Mouse (Mus musculus): Measurements from ENCODE around the gene Tle4. TPM values are rescaled to one million over a fixed set of nuclear protein-coding genes. Genes with fewer than 3 reads are reported as not detected.

The Tle4 gene
- polyA plus RNA-seq, 1 experiment from 2014 or later: 37.7 TPM

DNA sequence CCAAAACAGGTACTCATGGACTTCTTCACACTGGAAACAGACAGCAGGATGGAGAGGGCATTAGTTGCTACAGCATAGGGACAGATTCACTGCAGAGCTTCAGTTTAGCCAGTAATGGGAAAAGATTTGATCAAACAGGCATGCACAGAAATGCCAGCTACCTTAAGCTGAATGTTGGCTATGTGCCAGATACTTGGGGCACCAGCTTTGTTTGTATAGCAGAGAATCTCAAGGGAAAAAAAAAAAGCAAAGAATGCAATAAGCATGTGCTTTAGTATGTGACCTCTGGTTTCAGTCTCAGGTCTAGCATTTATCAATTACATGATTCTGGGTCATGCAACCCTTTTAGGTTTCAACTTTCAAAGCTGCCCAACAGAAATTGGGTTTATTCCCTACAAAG, 118.1 kb downstream of the Tle4 start:
- Histone ChIP-seq H3K9ac (no peak overlapping the region), H3K4me2 (replicated peaks) (no peak overlapping the region), H3K27ac (no peak overlapping the region), H3K36me3 (no peaks in the 10 kb centered on the region), H3K9me3 (no peaks in the 10 kb centered on the region), H3K4me1 (peaks cover 7% of the 10 kb centered on the region), H3K4me3 (no peak overlapping the region), H3K27me3 (replicated peaks) (no peaks in the 10 kb centered on the region)
- no peak for ATAC-seq (ENCODE audit: low FRiP score, low read depth)

GRCm38 (mm10) chr19:14469325-14469724, 128.5 kb downstream of the Tle4 start:
- Histone ChIP-seq H3K4me2 (replicated peaks) (no peak overlapping the region), H3K9ac (no peak overlapping the region), H3K27me3 (replicated peaks) (no peaks in the 10 kb centered on the region), H3K36me3 (peaks cover 8% of the 10 kb centered on the region; the same call in 1 of the 2 replicates), H3K4me3 (no peak overlapping the region), H3K4me1 (no peaks in the 10 kb centered on the region), H3K9me3 (no peaks in the 10 kb centered on the region), H3K27ac (no peak overlapping the region)
- WGBS: 92% methylated on average over 6 of the region's 8 CpGs
- no peak for ATAC-seq (ENCODE audit: low FRiP score, low read depth)

DNA sequence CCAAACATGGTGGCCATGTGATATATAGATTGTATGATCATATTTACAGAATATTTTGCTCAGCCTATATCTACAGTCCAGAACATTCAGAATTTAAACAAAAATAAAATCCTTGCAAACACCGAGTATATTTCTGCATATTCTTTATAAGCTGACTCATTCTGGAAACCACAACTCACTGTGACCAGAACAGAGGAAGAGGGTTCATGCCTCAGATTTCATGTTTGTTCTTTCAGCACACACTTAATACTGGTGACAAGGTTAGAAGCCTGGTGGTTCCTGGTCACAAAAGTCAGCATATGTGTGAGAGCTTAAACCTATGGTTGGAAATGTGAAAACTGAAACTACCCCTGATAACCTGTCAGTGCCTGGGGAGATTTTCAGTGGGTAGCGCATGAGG, 129.1 kb downstream of the Tle4 start:
- Histone ChIP-seq H3K27ac (no peak overlapping the region), H3K9ac (no peak overlapping the region), H3K4me1 (no peaks in the 10 kb centered on the region), H3K4me2 (replicated peaks) (no peak overlapping the region), H3K9me3 (no peaks in the 10 kb centered on the region), H3K27me3 (replicated peaks) (no peaks in the 10 kb centered on the region), H3K4me3 (no peak overlapping the region), H3K36me3 (peaks cover 13% of the 10 kb centered on the region; the same call in 1 of the 2 replicates)
- 93% methylated on average over 2 of the region's 2 CpGs for WGBS
- ATAC-seq (ENCODE audit: low FRiP score, low read depth): no peak

- Histone ChIP-seq H3K9ac (no peak overlapping the region), H3K4me3 (no peak overlapping the region), H3K4me1 (no peaks in the 10 kb centered on the region), H3K9me3 (no peaks in the 10 kb centered on the region), H3K27me3 (replicated peaks) (no peaks in the 10 kb centered on the region), H3K36me3 (peaks cover 16% of the 10 kb centered on the region; the same call in 1 of the 2 replicates), H3K4me2 (replicated peaks) (no peak overlapping the region), H3K27ac (no peak overlapping the region)
- 94% methylated on average over 8 of the region's 8 CpGs for WGBS
- ATAC-seq (ENCODE audit: low FRiP score, low read depth): no peak
Observed at GRCm38 (mm10) chr19:14466020-14466419, 131.8 kb downstream of the Tle4 start.

GRCm38 (mm10) chr19:14463281-14464079, 134.4 kb downstream of the Tle4 start:
- WGBS: 95% methylated on average over 5 of the region's 5 CpGs
- H3K36me3 ChIP-seq: peaks cover 16% of the 10 kb centered on the region; the same call in 1 of the 2 replicates
- H3K4me2 ChIP-seq (replicated peaks): no peak overlapping the region
- no peaks in the 10 kb centered on the region for H3K4me1 ChIP-seq
- H3K27ac ChIP-seq: no peak overlapping the region
- H3K9ac ChIP-seq: no peak overlapping the region
- no peaks in the 10 kb centered on the region for H3K27me3 ChIP-seq (replicated peaks)
- no peak overlapping the region for H3K4me3 ChIP-seq
- no peaks in the 10 kb centered on the region for H3K9me3 ChIP-seq
- ATAC-seq (ENCODE audit: low FRiP score, low read depth): no peak

- H3K27me3 ChIP-seq (replicated peaks): no peaks in the 10 kb centered on the region
- no peak overlapping the region for H3K27ac ChIP-seq
- 84% methylated on average over 10 of the region's 10 CpGs for WGBS
- no peak overlapping the region for H3K9ac ChIP-seq
- H3K36me3 ChIP-seq: peaks cover 46% of the 10 kb centered on the region
- no peak for ATAC-seq (ENCODE audit: low FRiP score, low read depth)
- H3K9me3 ChIP-seq: no peaks in the 10 kb centered on the region
- no peak overlapping the region for H3K4me3 ChIP-seq
- no peaks in the 10 kb centered on the region for H3K4me1 ChIP-seq
- no peak overlapping the region for H3K4me2 ChIP-seq (replicated peaks)
Observed at GRCm38 (mm10) chr19:14453486-14453885, 144.4 kb downstream of the Tle4 start.

DNA sequence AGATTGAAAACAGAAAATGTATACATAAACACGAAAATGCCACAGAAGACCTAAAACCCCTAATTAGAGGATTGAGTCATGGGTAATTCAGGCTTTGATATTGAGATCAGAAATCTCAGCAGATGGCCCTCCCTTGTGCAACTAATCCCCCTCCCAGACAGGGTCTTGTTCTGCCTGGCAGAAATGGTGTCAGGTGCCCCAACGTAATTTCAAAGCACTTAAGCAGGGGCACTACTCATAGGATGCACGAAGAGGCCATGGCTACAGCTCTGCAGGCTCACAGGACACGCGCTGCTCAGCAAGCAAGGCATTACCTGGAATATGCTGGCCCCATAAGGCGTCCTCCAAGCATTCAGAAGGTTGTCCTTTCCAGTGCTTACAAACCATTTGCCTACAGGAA, 146.5 kb downstream of the Tle4 start:
- no peak for ATAC-seq (ENCODE audit: low FRiP score, low read depth)
- no peaks in the 10 kb centered on the region for H3K4me1 ChIP-seq
- no peaks in the 10 kb centered on the region for H3K27me3 ChIP-seq (replicated peaks)
- H3K36me3 ChIP-seq: peaks cover 37% of the 10 kb centered on the region
- no peak overlapping the region for H3K4me2 ChIP-seq (replicated peaks)
- H3K27ac ChIP-seq: no peak overlapping the region
- no peak overlapping the region for H3K9ac ChIP-seq
- H3K9me3 ChIP-seq: no peaks in the 10 kb centered on the region
- no peak overlapping the region for H3K4me3 ChIP-seq
- 92% methylated on average over 6 of the region's 6 CpGs for WGBS

GRCm38 (mm10) chr19:14449738-14450137, 148.1 kb downstream of the Tle4 start:
- no peak overlapping the region for H3K4me3 ChIP-seq
- no peak for ATAC-seq (ENCODE audit: low FRiP score, low read depth)
- 96% methylated on average over 3 of the region's 3 CpGs for WGBS
- H3K36me3 ChIP-seq: peaks cover 36% of the 10 kb centered on the region
- no peak overlapping the region for H3K4me2 ChIP-seq (replicated peaks)
- no peak overlapping the region for H3K9ac ChIP-seq
- H3K4me1 ChIP-seq: no peaks in the 10 kb centered on the region
- no peaks in the 10 kb centered on the region for H3K27me3 ChIP-seq (replicated peaks)
- no peaks in the 10 kb centered on the region for H3K9me3 ChIP-seq
- no peak overlapping the region for H3K27ac ChIP-seq

DNA sequence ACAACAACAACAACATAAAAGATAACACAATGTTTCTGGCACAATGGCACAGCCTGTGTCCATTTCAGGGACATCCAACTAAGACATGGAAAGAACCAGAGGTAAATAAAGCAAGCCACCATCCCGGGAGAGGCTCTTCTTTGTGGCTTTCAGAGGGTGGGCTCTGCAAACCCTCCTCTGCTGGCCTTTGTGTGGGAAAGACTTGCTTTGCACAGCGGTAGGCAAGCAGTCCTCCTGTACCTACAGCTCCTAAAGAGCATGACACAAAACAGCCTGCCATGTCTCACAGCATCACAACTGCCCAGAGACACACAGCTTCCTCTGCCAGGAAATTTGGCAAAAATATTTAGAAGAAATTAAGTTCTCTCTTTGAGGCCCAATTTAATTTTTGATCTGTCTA, 149.3 kb downstream of the Tle4 start:
- H3K27me3 ChIP-seq (replicated peaks): no peaks in the 10 kb centered on the region
- H3K9ac ChIP-seq: no peak overlapping the region
- peaks cover 29% of the 10 kb centered on the region for H3K36me3 ChIP-seq
- no peak for ATAC-seq (ENCODE audit: low FRiP score, low read depth)
- WGBS: 63% methylated on average over 2 of the region's 2 CpGs
- H3K4me3 ChIP-seq: no peak overlapping the region
- no peak overlapping the region for H3K27ac ChIP-seq
- no peaks in the 10 kb centered on the region for H3K4me1 ChIP-seq
- H3K9me3 ChIP-seq: no peaks in the 10 kb centered on the region
- no peak overlapping the region for H3K4me2 ChIP-seq (replicated peaks)

DNA sequence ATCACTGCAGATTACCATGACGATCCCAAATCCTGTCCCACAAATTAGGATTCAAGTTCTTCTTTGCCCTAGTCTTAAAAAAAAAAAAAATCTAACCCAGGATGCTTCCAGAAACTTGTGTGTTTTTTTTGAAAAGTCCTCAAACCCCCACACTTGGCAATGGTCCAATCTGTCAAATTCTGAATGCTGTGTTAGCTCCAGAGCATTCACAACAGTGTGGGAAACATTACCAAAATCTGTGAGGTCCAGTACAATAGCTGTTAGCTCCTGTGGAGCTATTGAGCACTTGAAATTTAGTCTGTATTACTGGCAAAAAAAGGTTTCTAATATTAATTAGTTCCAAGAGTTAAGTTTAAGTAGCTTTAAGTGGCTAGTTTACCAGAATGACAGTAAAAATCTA, 150.4 kb downstream of the Tle4 start:
- Histone ChIP-seq H3K27ac (no peak overlapping the region), H3K9me3 (no peaks in the 10 kb centered on the region), H3K9ac (no peak overlapping the region), H3K4me1 (no peaks in the 10 kb centered on the region), H3K36me3 (peaks cover 21% of the 10 kb centered on the region; the same call in 1 of the 2 replicates), H3K4me2 (replicated peaks) (no peak overlapping the region), H3K27me3 (replicated peaks) (no peaks in the 10 kb centered on the region), H3K4me3 (no peak overlapping the region)
- 82% methylated on average over 1 of the region's 1 CpGs for WGBS
- ATAC-seq (ENCODE audit: low FRiP score, low read depth): no peak

DNA sequence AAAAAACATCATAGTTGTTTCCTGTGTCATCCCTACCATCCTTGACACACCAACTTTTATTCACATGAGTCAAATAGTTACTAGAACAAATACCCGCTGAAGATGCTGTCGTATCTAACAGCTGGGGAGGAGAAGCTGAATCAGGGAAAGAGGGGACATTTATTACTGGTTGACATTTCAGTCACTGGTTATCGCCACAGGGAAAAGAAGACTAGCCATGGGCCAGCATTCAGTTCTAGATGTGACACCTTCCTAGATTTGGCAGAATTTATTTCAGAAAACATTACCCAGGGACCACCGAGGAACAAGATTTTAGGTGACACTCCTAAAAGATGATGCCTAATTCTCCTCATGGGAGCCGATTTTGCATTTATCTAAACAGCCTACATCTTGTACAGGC, 156.0 kb downstream of the Tle4 start:
- Histone ChIP-seq H3K27ac (no peak overlapping the region), H3K9ac (no peak overlapping the region), H3K4me1 (no peaks in the 10 kb centered on the region), H3K27me3 (replicated peaks) (no peaks in the 10 kb centered on the region), H3K4me2 (replicated peaks) (no peak overlapping the region), H3K36me3 (no peaks in the 10 kb centered on the region), H3K4me3 (no peak overlapping the region), H3K9me3 (no peaks in the 10 kb centered on the region)
- WGBS: 87% methylated on average over 5 of the region's 5 CpGs
- no peak for ATAC-seq (ENCODE audit: low FRiP score, low read depth)

- Histone ChIP-seq H3K27me3 (replicated peaks) (no peaks in the 10 kb centered on the region), H3K27ac (no peak overlapping the region), H3K36me3 (no peaks in the 10 kb centered on the region), H3K9ac (no peak overlapping the region), H3K9me3 (no peaks in the 10 kb centered on the region), H3K4me3 (no peak overlapping the region), H3K4me2 (replicated peaks) (no peak overlapping the region), H3K4me1 (peaks cover 7% of the 10 kb centered on the region; the same call in 1 of the 2 replicates)
- 69% methylated on average over 7 of the region's 7 CpGs for WGBS
- no peak for ATAC-seq (ENCODE audit: low FRiP score, low read depth)
Observed at GRCm38 (mm10) chr19:14437226-14437625, 160.6 kb downstream of the Tle4 start.

DNA sequence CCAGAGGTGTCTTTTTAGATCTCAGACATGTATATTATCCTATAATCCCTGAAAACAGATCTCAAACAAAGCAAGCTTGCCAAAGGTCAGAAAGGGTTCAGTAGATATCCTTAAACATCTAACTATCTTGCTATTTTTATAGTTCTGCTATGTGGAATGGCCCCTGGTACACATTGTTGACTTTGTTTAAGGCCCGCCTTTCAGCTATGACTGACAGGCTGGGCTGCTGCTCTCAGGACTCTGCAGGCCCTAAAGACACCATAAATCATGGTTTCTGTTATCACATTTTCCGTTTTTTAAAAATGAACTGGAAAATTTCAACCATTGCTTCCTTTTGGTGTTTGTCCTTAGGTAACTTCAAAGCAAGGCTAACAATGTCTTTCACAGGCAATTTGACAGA, 161.3 kb downstream of the Tle4 start:
- Histone ChIP-seq H3K4me2 (replicated peaks) (no peak overlapping the region), H3K4me1 (peaks cover 7% of the 10 kb centered on the region; the same call in 1 of the 2 replicates), H3K9me3 (no peaks in the 10 kb centered on the region), H3K4me3 (no peak overlapping the region), H3K36me3 (no peaks in the 10 kb centered on the region), H3K9ac (no peak overlapping the region), H3K27ac (no peak overlapping the region), H3K27me3 (replicated peaks) (no peaks in the 10 kb centered on the region)
- ATAC-seq (ENCODE audit: low FRiP score, low read depth): no peak
- 59% methylated on average over 2 of the region's 2 CpGs for WGBS
